Mouse (Mus musculus): Measurements from ENCODE around the gene Gm20388. TPM values are rescaled to one million over a fixed set of nuclear protein-coding genes. Genes with fewer than 3 reads are reported as not detected.
"Not testable (repeated sequence)": the region's sequence is repeated elsewhere in the genome, so short reads cannot be mapped to it uniquely, and the experiment has no call there.

Gene Gm20388
- total RNA-seq, 2 experiments from 2014 or later, result 1.9 to 2.0 TPM

DNA sequence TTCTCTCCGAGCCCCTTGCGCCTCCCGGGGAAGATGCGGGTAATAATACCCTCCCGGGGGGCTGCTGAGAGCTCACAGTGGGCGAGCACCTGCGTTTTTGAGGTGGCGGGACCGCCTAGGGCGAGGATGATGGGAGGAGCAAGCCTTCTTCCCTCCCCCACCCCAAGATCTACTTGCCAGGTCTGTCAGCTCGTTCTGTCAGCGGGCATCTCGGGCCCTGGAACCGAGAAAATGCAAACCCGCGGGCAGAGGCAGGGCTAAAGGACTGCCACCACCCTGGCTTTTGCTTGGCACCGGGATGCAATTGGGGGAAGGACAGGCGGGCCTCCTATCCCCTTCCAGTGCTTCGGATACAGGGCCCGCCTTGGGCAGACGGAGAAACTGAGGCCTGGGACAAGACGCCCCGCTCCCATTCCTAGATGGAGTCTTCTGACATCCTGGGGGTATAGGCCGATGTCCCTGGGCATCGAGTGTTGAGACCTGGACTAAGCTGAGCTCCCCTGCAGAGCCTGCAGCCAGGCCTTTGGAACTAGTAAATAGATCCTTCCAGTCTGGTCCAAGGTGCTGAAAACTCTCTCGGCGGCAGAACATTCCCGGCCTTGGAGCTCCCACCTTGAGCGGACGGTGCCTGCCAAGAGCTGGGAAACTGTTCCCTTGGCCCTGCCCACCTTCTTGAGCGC, 1742.8 kb downstream of the Gm20388 start:
- DNase-seq, result peak; percentile 67

- no peak for DNase-seq
Observed at GRCm38 (mm10) chr8:121654131-121654530, 1743.5 kb downstream of the Gm20388 start.

- DNase-seq, result no peak
Observed at GRCm38 (mm10) chr8:121654966-121655494, 1744.4 kb downstream of the Gm20388 start.

DNA sequence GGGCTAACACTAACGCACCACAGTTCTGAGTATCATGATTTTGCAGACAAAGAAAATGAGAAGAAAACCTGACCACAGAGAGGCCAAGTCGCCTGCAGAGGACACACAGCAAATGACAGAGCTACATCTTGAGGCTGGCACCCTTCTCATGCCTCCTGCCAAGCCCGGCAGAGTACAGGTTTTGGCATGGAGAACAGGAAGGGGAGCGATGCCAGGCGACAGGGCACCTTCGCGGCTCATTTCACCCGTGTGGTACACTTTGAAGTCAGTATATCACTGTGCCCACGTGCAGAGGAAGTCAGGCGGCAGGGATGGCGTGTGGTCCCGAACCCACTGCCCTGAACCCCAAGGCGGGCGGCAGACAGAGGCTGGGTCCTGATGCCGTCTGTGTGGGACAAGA, 1750.0 kb downstream of the Gm20388 start:
- no peak for DNase-seq

DNA sequence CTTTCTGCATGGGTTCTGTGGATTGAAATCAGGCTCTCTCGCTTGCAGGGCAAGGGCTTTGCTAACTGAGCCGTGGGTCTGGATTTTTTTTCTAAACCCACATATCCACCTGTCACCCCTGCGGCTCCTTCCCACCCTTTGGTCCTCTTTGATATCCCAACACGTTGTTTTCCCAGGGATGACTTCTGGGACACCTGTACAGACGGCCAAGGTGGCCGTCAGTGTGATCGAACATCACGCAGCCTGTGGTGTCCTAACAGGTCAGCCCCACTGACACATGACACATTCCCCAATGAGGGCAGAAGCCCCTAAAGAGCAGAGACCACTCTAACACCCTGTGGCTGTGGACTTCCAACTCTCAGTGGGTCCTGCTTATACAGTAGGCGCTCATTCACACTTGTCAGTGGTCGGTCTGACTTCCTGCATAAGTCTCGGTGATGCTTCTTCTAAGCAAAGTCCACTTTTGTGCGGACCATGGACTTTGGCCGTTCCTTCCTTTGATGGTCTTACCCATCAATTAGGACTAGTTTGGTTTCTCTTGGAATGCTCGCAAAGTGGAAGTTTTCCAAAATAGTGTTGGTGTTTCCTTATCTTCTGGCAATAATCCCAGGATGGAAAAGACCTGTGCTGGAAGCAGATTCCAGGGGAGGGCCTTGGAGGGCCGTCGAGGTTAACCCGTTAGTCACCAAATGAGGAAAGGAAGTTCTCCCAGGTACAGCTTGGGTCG, 1751.2 kb downstream of the Gm20388 start:
- no peak for DNase-seq

GRCm38 (mm10) chr8:121663101-121663500, 1752.5 kb downstream of the Gm20388 start:
- no peak for DNase-seq

GRCm38 (mm10) chr8:121665329-121665728, 1754.7 kb downstream of the Gm20388 start:
- peak; percentile 64 for DNase-seq

- not testable (repeated sequence) for DNase-seq
Observed at GRCm38 (mm10) chr8:121667936-121668500, 1757.4 kb downstream of the Gm20388 start.

DNA sequence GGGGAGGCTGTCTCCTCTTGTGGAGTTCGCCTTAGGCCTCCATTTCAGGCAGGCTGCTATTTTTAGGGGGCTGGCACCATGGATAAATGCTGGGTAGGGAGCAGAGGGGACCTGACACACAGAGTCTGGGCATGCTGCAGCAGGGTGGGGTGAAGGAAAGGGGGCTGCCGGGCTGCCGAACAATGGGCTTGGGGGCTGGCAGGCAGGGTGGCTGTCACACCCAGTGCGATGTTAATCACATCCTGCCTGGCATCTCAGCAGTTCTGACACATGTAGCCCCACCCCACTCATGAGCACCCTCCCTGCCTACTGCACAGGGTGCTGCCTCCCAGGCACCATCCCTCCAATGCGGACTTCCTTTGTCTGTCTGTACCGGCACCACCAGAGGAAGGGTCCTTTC, 1757.9 kb downstream of the Gm20388 start:
- no peak for DNase-seq

- DNase-seq, result no peak
Observed at GRCm38 (mm10) chr8:121669208-121669607, 1758.6 kb downstream of the Gm20388 start.

GRCm38 (mm10) chr8:121673153-121673552, 1762.5 kb downstream of the Gm20388 start:
- DNase-seq, result no peak

DNA sequence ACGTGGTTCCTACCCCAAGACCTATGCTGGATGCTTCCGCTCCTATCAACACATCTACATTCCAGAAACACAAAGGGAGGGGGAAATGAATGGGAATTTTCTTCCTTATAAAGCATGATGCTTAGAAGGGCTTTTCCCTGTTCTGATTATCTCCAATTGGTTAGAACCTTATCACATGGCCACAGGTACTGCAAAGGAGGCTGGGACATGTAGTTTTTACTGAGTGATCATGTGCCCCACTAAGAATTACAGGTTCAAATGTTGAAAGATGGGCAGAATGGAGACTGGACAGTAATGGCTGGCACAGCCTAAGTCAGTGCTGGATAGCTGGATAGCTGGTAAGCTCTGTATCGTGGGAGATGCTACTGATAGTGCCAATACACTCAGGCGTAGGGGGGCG, 1763.3 kb downstream of the Gm20388 start:
- DNase-seq, result no peak

DNA sequence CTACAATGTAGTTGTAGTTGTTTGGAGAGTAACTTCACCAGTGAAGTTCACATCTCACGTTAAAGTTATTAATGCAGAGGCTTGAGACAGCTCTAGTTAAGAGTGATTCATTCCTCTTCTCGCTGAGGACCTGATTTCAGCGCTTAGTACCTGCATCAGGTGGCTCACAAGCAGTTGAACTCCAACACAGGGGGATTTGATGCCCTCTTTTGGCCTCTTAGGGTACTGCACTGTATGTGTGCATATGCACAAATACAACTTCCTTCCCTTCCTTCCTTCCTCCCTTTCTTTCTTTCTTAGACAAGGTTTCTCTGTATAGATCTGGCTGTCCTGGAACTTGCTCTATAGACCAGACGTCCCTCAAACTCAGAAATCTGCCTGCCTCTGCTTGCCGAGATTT, 1763.9 kb downstream of the Gm20388 start:
- DNase-seq, result no peak

GRCm38 (mm10) chr8:121675161-121675560, 1764.5 kb downstream of the Gm20388 start:
- no peak for DNase-seq

GRCm38 (mm10) chr8:121675701-121676100, 1765.1 kb downstream of the Gm20388 start:
- DNase-seq, result peak; percentile 55

- DNase-seq, result no peak
Observed at GRCm38 (mm10) chr8:121678696-121679095, 1768.1 kb downstream of the Gm20388 start.

GRCm38 (mm10) chr8:121680896-121681295, 1770.3 kb downstream of the Gm20388 start:
- DNase-seq, result no peak

GRCm38 (mm10) chr8:121681457-121681856, 1770.8 kb downstream of the Gm20388 start:
- DNase-seq, result no peak

GRCm38 (mm10) chr8:121683083-121683832, 1772.6 kb downstream of the Gm20388 start:
- DNase-seq, result no peak

GRCm38 (mm10) chr8:121685419-121685818, 1774.8 kb downstream of the Gm20388 start:
- DNase-seq, result peak; percentile 81

DNA sequence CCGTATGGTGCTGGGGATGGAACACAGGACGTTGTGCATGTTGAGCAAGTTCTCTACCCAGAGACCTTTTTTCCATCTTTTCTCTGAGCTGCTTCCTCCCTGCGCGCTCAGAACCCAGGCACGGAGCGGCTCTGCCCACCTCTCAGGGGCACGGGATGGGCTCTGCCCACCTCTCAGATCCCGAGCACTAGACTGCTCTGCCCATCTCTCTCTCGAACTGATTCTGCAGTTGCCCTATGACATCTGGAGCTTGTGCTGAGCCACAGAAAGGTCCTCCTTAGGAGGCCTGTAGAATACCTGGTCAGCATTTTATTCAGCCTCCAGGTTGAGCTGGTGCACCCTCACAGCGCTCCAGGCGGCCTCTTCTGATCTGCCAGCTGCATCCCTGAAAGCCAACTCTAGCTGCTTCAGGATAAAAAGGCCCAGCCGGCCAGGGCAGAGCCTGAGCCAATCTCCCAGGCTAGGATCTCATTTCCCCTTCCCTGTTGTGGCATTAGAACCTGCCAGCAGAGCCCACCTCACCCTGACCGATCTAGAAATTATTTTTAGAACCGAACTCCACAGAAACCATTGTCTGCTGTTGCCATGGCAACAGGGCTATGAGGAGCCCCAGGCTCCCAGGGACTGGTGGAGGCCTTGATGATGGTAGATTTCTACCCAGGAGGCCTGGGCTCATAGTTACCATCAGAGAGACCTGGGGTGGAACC, 1777.0 kb downstream of the Gm20388 start:
- DNase-seq, result peak; percentile 12

DNA sequence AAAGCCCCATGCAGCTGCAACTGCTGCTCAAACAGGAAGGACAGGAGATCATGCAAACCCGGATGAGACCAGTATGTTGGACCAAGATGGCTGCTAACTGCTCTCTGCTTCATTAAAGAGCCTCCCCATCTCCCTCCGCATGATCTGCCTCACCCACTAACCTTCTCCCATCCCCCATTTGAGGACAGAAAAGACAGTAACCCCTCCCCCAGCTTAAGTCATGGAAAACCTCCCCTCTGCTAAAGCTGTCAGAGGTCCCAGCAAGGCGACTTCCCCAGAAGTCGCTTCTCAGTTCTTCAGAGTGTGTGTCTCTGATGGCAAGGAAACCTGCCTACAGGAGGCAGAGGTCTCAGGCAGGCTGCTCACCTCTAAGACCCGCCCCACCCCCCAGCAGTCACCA, 1777.9 kb downstream of the Gm20388 start:
- no peak for DNase-seq
